Mouse (Mus musculus) embryonic facial prominence, embryonic 15.5 days (tissue): ENCODE data around the gene Pkn2. TPM values are rescaled to one million over a fixed set of nuclear protein-coding genes. Genes with fewer than 3 reads are reported as not detected.

Source experiments
- ATAC-seq: fragments of 200-750 bp; cut with Nextera tagmentation; 2 replicates; pipeline ENCODE4 v1.8.0; 2017; ENCODE audit warnings: low read depth, moderate TSS enrichment; ENCODE audit not compliant: insufficient number of reproducible peaks, low FRiP score, low TSS enrichment
- H3K27ac ChIP-seq: fragments of 300-500 bp; sonication (generic); replicated peaks from 2 replicates; pipeline ENCODE4 v1.5.1; 2015; ENCODE audit warnings: mild to moderate bottlenecking, inconsistent platforms
- H3K27me3 ChIP-seq: fragments of 300-500 bp; sonication (generic); 2 replicates; pipeline ENCODE4 v1.6.1; 2015; ENCODE audit warnings: inconsistent platforms
- H3K36me3 ChIP-seq: fragments of 300-500 bp; sonication (generic); 2 replicates; pipeline ENCODE4 v1.6.1; 2015; ENCODE audit warnings: mild to moderate bottlenecking, inconsistent platforms
- H3K4me1 ChIP-seq: fragments of 300-500 bp; sonication (generic); 2 replicates; pipeline ENCODE4 v1.6.1; 2015; ENCODE audit warnings: inconsistent platforms
- H3K4me2 ChIP-seq: fragments of 300-500 bp; sonication (generic); replicated peaks from 2 replicates; pipeline ENCODE4 v1.6.1; 2015; ENCODE audit warnings: mild to moderate bottlenecking, inconsistent platforms
- H3K4me3 ChIP-seq: fragments of 300-500 bp; sonication (generic); replicated peaks from 2 replicates; pipeline ENCODE4 v1.5.1; 2015; ENCODE audit warnings: mild to moderate bottlenecking, inconsistent platforms
- H3K9ac ChIP-seq: fragments of 300-500 bp; sonication (generic); 2 replicates; pipeline ENCODE4 v1.6.1; 2015; ENCODE audit warnings: inconsistent platforms
- H3K9me3 ChIP-seq: fragments of 300-500 bp; sonication (generic); replicated peaks from 2 replicates; pipeline ENCODE4 v1.6.1; 2016; ENCODE audit warnings: inconsistent platforms
- WGBS: fragments of 180-500 bp; shearing (Covaris S2); methylation state at CpG from one replicate; pipeline ENCODE4 v1.1.7; 2015; 5-methylcytosine and 5-hydroxymethylcytosine counted together
- polyA plus RNA-seq: library from polyadenylated mRNA; unstranded; fragments of >200 nt; fragmentation: Nextera tagmentation; extraction: Ambion mirVana; gene quantifications from 2 replicates; pipeline ENCODE4 v1.2.1, GENCODE M21; 2015

Pkn2 gene
- polyA plus RNA-seq, result 41.4 and 44.0 TPM in 2 replicates

DNA sequence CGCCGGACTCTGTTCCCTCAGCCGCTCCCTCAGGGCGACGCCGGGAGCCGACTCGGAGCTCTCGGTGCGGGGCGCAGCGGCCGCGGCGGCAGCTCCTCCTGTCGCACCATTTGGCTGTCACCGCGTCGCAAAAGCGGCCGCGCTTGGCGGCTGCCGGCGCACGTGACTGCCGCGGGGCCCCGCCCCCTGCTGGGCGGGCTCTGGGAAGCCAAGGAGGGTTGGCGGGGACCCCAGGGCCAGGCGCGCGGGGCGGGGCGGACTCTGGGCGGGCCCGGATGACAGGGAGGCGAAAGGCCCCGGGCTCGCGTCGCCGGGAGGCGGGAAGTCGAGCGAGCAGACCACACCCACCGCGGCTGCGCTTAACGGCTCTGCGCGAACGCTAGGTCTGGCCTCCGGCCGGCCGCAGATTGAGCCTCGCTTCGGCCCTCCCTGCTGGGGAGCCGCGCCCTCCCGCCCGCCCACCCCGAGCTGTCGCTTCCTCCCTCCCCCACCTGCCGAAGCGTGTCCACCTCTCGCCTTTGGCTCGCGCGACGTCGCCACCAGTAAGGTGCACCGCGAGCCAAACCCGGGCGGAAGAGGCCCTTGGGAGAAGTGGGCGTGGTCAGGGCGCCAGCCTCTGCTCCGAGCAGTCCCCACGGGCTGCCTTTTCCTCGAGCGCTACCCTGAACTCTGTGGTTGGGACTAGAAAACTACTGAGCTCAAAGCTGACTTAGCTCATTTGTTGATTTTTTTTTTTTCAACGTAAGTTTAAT, at the start of gene Pkn2:
Gene Pkn2 (minus strand): TSS at position 133 of the 752 bp plus-strand sequence.
- peak; percentile 99 for ATAC-seq
- Histone ChIP-seq H3K27ac (peak within 1 kb of the TSS; percentile 95), H3K9me3 (no peaks in the 10 kb centered on the region), H3K36me3 (no peaks in the 10 kb centered on the region), H3K4me1 (peaks cover 7% of the 10 kb centered on the region), H3K27me3 (no peaks in the 10 kb centered on the region), H3K9ac (peak within 1 kb of the TSS; percentile 93), H3K4me2 (peak within 1 kb of the TSS; percentile 57), H3K4me3 (peak within 1 kb of the TSS; percentile 99)
- under 1% methylated on average over 70 of the region's 84 CpGs for WGBS

DNA sequence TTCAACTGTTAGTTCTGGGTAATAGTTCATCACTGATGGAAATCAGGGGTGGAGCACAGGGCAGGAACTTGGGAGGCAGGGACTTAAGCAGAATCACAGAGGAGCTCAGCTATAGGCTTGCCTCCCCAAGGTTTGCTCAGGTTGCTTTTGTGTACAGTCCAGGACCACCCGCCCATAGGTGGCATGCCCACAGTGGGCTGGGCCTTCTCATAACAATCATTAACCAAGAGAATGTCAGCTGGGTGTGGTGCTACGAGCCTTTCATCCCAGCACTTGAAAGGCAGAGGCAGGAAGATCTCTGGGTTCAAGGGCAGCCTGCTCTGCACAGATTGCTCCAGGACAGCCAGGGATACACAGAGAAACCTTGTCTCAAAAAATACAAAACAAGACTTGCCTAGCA, 48.1 kb upstream of the Pkn2 start:
- no peaks in the 10 kb centered on the region for H3K36me3 ChIP-seq
- H3K9me3 ChIP-seq, result no peaks in the 10 kb centered on the region
- no peak for ATAC-seq
- no peaks in the 10 kb centered on the region for H3K27me3 ChIP-seq
- no peak overlapping the region for H3K4me3 ChIP-seq
- no peak overlapping the region for H3K4me2 ChIP-seq
- WGBS, result 85% methylated on average over 2 of the region's 2 CpGs
- no peaks in the 10 kb centered on the region for H3K4me1 ChIP-seq
- H3K27ac ChIP-seq, result no peak overlapping the region
- no peak overlapping the region for H3K9ac ChIP-seq

DNA sequence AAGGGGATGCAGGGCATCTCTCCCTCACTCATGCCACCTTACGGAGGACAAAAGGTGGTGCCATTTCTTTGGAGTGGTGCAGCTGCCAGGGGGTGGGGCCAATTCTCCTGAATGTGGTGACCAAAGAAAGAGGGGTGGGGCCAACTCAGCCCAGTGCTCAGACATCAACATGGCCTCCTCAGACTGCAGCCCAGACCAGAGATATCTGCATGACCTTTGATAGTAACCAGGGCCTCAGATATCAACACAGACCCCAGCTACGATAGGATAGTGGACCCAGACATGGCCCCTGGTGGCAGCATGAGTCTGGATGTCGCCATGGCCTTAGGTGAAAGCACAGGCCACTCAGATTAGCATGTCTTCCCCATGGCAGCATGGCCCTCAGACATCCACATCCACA, 45.5 kb upstream of the Pkn2 start:
- H3K36me3 ChIP-seq, result no peaks in the 10 kb centered on the region
- no peaks in the 10 kb centered on the region for H3K4me1 ChIP-seq
- H3K9me3 ChIP-seq, result no peaks in the 10 kb centered on the region
- H3K27me3 ChIP-seq, result no peaks in the 10 kb centered on the region
- H3K4me3 ChIP-seq, result no peak overlapping the region
- H3K9ac ChIP-seq, result no peak overlapping the region
- WGBS, result 81% methylated on average over 3 of the region's 3 CpGs
- H3K27ac ChIP-seq, result no peak overlapping the region
- ATAC-seq, result no peak
- H3K4me2 ChIP-seq, result no peak overlapping the region

DNA sequence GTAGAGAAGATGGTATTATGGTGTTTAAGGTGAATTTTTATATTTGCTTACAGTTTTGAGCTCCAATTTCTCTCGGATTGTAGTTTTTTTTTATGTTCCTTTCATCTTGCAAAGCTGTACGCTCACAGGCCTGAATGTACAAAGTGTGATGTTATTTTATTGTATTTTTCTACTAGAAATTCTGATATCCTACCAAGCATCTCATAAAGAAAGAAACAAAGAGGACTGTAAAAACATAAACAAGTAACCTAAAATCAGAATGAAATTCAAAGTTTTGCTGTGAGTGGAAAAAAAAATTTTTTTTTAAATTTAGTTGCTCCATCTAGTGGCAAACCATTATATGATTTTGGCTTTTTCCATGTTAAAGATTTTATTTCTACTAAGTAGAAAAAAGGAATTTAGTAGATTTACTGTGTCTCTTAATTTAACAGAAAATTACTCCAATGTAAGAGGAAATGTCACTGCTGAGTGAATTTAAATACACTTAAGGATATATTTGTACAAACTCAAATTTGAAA, 43.1 kb upstream of the Pkn2 start:
- ATAC-seq, result no peak
- Histone ChIP-seq H3K4me3 (no peak overlapping the region), H3K9me3 (no peaks in the 10 kb centered on the region), H3K36me3 (no peaks in the 10 kb centered on the region), H3K4me1 (no peaks in the 10 kb centered on the region), H3K27ac (no peak overlapping the region), H3K4me2 (no peak overlapping the region), H3K27me3 (no peaks in the 10 kb centered on the region), H3K9ac (no peak overlapping the region)
- 70% methylated on average over 2 of the region's 2 CpGs for WGBS

DNA sequence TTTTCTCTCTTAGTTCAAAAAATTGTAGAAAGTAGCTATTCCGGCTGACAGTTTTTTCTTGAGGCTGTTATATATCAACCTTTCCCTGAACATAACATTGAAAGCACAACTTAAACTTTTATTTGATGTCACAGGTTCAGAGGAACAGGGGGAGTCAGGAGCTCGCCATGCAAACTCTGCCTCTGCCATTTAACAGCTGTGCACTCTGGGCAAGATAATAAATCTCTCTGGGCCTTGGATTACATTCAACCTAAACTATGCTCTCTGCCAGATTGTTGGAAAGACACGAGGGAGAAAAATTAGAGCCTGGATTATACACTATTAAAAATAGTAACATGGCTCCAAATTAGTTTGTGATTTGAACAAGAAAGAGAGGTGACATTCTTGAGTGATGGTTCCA, 37.3 kb upstream of the Pkn2 start:
- no peak overlapping the region for H3K4me3 ChIP-seq
- no peak overlapping the region for H3K27ac ChIP-seq
- no peaks in the 10 kb centered on the region for H3K4me1 ChIP-seq
- no peak overlapping the region for H3K4me2 ChIP-seq
- 70% methylated on average over 3 of the region's 3 CpGs for WGBS
- no peaks in the 10 kb centered on the region for H3K36me3 ChIP-seq
- H3K9ac ChIP-seq, result no peak overlapping the region
- no peak for ATAC-seq
- no peaks in the 10 kb centered on the region for H3K9me3 ChIP-seq
- no peaks in the 10 kb centered on the region for H3K27me3 ChIP-seq

DNA sequence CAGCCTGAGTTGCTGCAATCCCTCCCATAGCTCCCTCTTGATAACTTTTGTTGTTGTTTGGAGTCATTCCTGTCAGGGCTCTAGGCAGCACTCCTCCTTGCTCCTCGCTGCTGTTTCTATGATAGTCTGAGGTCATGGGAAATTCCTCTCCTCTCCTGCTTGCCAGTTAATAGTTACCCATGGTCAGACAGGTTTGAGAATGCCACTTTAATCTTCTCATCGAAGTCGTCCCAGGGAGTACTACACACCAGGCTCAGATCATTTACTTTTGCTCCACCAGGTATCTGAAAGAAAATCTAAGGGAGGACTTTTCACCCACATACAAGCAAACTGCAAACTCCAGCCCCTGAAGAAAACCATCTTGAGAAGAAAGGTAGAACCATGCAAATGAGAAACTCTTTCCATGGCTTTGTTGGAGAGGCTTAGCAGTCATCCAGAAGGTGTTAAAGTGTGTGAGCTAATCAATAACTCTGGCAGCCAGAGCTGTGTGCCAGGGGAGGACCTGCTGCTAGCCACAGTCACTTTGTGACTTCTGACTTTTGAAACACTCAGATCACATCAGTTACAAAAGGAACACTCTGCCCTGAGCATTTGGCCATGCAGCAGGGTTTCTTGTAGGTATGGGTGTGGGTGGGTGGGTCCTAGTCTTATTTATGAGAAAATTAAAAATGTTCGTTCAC, 36.1 kb upstream of the Pkn2 start:
- ATAC-seq, result no peak
- H3K27me3 ChIP-seq, result no peaks in the 10 kb centered on the region
- no peaks in the 10 kb centered on the region for H3K9me3 ChIP-seq
- H3K4me3 ChIP-seq, result no peak overlapping the region
- H3K4me2 ChIP-seq, result no peak overlapping the region
- no peaks in the 10 kb centered on the region for H3K4me1 ChIP-seq
- 68% methylated on average over 4 of the region's 4 CpGs for WGBS
- no peak overlapping the region for H3K27ac ChIP-seq
- H3K36me3 ChIP-seq, result no peaks in the 10 kb centered on the region
- H3K9ac ChIP-seq, result no peak overlapping the region

DNA sequence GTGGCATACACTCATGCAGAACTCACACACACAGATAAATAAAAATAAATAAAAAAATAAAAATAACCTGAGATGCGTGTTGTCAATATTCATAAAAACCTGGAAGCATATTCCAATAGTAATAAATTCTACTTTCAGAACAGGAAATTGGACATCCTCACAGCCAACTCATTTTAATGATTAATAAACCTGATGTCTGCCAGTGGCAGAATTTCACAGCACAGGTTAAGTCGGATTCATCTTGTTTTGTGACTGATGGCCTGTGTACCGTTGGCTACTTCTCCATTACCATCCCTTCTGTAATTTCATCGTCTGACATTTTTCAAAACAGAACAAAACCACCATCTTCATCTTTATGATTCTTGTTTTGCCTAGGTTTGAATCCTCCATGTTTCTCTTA, 35.4 kb upstream of the Pkn2 start:
- Histone ChIP-seq H3K4me1 (no peaks in the 10 kb centered on the region), H3K36me3 (no peaks in the 10 kb centered on the region), H3K9me3 (no peaks in the 10 kb centered on the region), H3K27ac (no peak overlapping the region), H3K9ac (no peak overlapping the region), H3K4me2 (no peak overlapping the region), H3K27me3 (no peaks in the 10 kb centered on the region), H3K4me3 (no peak overlapping the region)
- ATAC-seq, result no peak
- WGBS, result 91% methylated on average over 4 of the region's 4 CpGs

DNA sequence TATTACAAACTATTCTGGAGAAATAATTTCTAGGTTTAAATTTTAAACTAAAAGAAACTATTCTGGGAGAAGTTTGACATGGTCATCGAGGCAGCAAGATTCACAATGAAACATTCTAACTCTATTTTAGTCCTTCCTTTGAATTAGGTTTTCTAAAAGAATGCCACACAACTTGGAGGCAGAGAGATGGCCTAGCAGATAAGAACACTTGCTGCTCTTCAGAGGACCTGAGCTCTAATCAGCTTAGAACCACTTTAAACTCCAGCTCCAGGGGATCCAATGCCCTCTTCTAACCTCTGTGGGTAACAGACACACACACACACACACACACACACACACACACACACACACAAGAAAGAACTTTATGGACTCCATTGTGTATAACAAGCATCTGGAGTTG, 31.5 kb upstream of the Pkn2 start:
- 70% methylated on average over 1 of the region's 1 CpGs for WGBS
- Histone ChIP-seq H3K27me3 (no peaks in the 10 kb centered on the region), H3K36me3 (no peaks in the 10 kb centered on the region), H3K4me2 (no peak overlapping the region), H3K9me3 (no peaks in the 10 kb centered on the region), H3K4me1 (no peaks in the 10 kb centered on the region), H3K4me3 (no peak overlapping the region), H3K27ac (no peak overlapping the region), H3K9ac (no peak overlapping the region)
- ATAC-seq, result no peak

DNA sequence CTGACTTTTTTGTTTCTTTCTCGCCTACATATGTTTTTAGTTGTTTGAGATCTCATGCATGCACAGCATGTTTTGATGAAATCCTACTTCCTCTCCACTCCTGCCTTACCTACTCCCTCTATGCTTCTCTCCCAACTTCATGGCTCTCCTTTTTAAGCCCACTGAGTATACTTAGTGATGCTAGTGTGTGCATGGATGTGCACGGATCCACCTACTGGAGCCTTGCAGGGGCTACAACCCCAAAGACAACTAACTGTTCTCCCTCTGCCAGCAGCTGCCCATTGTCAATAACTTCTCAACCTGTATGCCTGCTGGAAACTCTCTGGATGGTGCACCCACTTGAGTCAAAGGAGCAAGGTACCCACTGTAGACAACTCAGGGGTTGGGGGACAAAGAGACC, 17.9 kb upstream of the Pkn2 start:
- no peaks in the 10 kb centered on the region for H3K36me3 ChIP-seq
- ATAC-seq, result no peak
- no peaks in the 10 kb centered on the region for H3K27me3 ChIP-seq
- H3K9me3 ChIP-seq, result no peaks in the 10 kb centered on the region
- no peak overlapping the region for H3K27ac ChIP-seq
- H3K4me3 ChIP-seq, result no peak overlapping the region
- WGBS, result 67% methylated on average over 2 of the region's 2 CpGs
- H3K4me2 ChIP-seq, result no peak overlapping the region
- no peaks in the 10 kb centered on the region for H3K4me1 ChIP-seq
- H3K9ac ChIP-seq, result no peak overlapping the region

DNA sequence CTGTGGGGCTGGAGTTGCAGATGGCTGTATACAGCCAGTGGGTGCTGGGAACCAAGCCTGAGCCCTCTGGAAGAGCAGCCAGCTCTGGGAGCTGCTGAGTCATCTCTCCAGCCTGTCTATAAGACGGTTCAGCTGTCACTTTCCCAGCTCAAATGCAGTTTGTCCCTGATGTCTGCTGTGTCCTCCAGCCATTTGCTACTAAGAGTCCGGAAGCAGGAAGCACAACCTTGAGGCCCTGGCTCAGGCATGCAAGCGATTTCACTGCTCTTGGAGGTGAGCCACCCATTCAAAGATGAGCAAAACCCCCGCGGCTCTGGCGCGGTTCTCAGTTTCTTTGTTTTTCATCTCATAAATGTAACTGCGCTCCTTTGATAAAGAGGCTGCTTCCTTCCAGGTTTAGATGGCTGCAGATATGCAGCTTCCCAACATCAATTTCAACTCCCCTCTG, 17.2 kb upstream of the Pkn2 start:
- Histone ChIP-seq H3K27me3 (no peaks in the 10 kb centered on the region), H3K4me3 (no peak overlapping the region), H3K36me3 (no peaks in the 10 kb centered on the region), H3K9me3 (no peaks in the 10 kb centered on the region), H3K4me2 (no peak overlapping the region), H3K9ac (no peak overlapping the region), H3K27ac (no peak overlapping the region), H3K4me1 (no peaks in the 10 kb centered on the region)
- no peak for ATAC-seq
- WGBS, result 73% methylated on average over 8 of the region's 8 CpGs

DNA sequence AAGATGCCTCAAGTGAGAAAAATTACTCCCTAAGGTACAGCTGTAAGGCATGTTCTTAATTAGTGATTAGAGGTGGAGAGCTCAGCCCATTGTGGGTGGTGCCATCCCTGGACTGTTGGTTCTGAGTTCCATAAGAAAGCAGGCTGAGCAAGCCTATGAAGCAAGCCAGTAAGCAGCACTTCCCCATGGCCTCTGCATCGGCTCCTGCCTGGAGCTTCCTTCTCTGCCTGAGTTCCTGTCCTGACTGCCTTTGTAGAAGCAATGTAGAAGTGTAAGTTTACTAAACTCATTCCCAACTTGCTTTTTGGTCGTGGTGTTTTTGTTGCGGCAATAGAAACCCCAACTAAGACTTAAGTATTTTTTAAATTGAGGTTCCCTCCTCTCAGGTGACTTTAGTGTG, 8.6 kb upstream of the Pkn2 start:
- Histone ChIP-seq H3K27ac (no peak overlapping the region), H3K27me3 (no peaks in the 10 kb centered on the region), H3K4me3 (no peak overlapping the region), H3K4me2 (no peak overlapping the region), H3K36me3 (no peaks in the 10 kb centered on the region), H3K4me1 (no peaks in the 10 kb centered on the region), H3K9ac (no peak overlapping the region), H3K9me3 (no peaks in the 10 kb centered on the region)
- 77% methylated on average over 3 of the region's 3 CpGs for WGBS
- no peak for ATAC-seq
